Mouse (Mus musculus) right cerebral cortex, adult 2 months (tissue): ENCODE measurements around the gene Arid5a.

Source experiments
- DNase-seq, 2 experiments: peaks; one replicate each; pipeline ENCODE4 v3.0.0; 2021 to 2022; ENCODE audit warnings: low spot score in 2 of 2

The Arid5a gene

GRCm38 (mm10) chr1:36307495-36308280 is at the start of gene Arid5a:
TSS of gene Arid5a (plus strand) at chr1:36307733.
- peak; percentile 79 to 87 for DNase-seq

- DNase-seq, result no peak
These were observed 48.9 kb upstream of the Arid5a start for GRCm38 (mm10) chr1:36258631-36259030.

GRCm38 (mm10) chr1:36259281-36259680 is 48.3 kb upstream of the Arid5a start:
- DNase-seq, result no peak

GRCm38 (mm10) chr1:36260418-36260817 is 47.1 kb upstream of the Arid5a start:
- DNase-seq, result no peak

GRCm38 (mm10) chr1:36261708-36262504 is 45.6 kb upstream of the Arid5a start:
- peak in 1 of 2 experiments; percentile 14 for DNase-seq

- DNase-seq, result no peak
These were observed 43.6 kb upstream of the Arid5a start for GRCm38 (mm10) chr1:36263833-36264488.

GRCm38 (mm10) chr1:36266293-36266692 is 41.2 kb upstream of the Arid5a start:
- DNase-seq, result no peak

- no peak for DNase-seq
These were observed 39.9 kb upstream of the Arid5a start for GRCm38 (mm10) chr1:36267595-36267994.

- no peak for DNase-seq
These were observed 38.3 kb upstream of the Arid5a start for GRCm38 (mm10) chr1:36269121-36269795.

- no peak for DNase-seq
These were observed 36.9 kb upstream of the Arid5a start for GRCm38 (mm10) chr1:36270666-36271065.

- DNase-seq, result no peak
These were observed 35.9 kb upstream of the Arid5a start for GRCm38 (mm10) chr1:36271516-36272230.

- no peak for DNase-seq
These were observed 35.0 kb upstream of the Arid5a start for GRCm38 (mm10) chr1:36272546-36272945.

- no peak for DNase-seq
These were observed 34.2 kb upstream of the Arid5a start for GRCm38 (mm10) chr1:36273288-36273687.

- no peak for DNase-seq
These were observed 33.1 kb upstream of the Arid5a start, which contains the start of gene Neurl3 for GRCm38 (mm10) chr1:36274455-36274854. TSS of gene Neurl3 (minus strand) at chr1:36274679.

- DNase-seq, result no peak
These were observed 31.7 kb upstream of the Arid5a start for GRCm38 (mm10) chr1:36275635-36276389.

- peak; percentile 78 to 83 for DNase-seq
These were observed 30.1 kb upstream of the Arid5a start for GRCm38 (mm10) chr1:36277267-36278060.

- DNase-seq, result peak; percentile 79 to 84
These were observed 28.3 kb upstream of the Arid5a start for GRCm38 (mm10) chr1:36279202-36279601.

- DNase-seq, result no peak
These were observed 26.6 kb upstream of the Arid5a start for GRCm38 (mm10) chr1:36280938-36281337.

GRCm38 (mm10) chr1:36281849-36282248 is 25.7 kb upstream of the Arid5a start:
- no peak for DNase-seq
